In genomic region chr5:74304767-74305166, GRCm38 (mm10) we compare ENCODE assay signal across 10 mouse cellular contexts.
DNase-seq lines count a peak whose midpoint lies in the region; ATAC-seq lines count a peak whose summit lies in the region.
"Had no signal": no experiment of that assay in that cellular context is flagged by ENCODE, and none has a peak within 500 bp of the region (broad histone marks: within the 10 kb centered on the region; RNA-seq: fewer than 3 reads in every experiment).

No protein-coding gene starts in this region.

- H3K4me1 ChIP-seq in heart, embryonic 10.5 days, result peaks cover 32% of the 10 kb centered on the region
- H3K4me1 ChIP-seq in midbrain, embryonic 10.5 days, result peaks cover 12% of the 10 kb centered on the region
- H3K4me1 ChIP-seq: midbrain, embryonic 15.5 days had no signal

- ATAC-seq in granulocyte monocyte progenitor cell, adult 5-6 weeks (replicated peaks; ENCODE audit: poor library complexity, severe bottlenecking), result no peak
- ATAC-seq: midbrain, embryonic 15.5 days had no signal

- no peak overlapping the region for H3K4me3 ChIP-seq in heart, embryonic 10.5 days
- no peak overlapping the region for H3K4me3 ChIP-seq in midbrain, embryonic 10.5 days
- H3K4me3 ChIP-seq: midbrain, embryonic 15.5 days had no signal

- no peaks in the 10 kb centered on the region for H3K9me3 ChIP-seq in heart, embryonic 10.5 days
- no peaks in the 10 kb centered on the region for H3K9me3 ChIP-seq in midbrain, embryonic 10.5 days (replicated peaks)
- H3K9me3 ChIP-seq: midbrain, embryonic 15.5 days had no signal

- no peaks in the 10 kb centered on the region for H3K36me3 ChIP-seq in heart, embryonic 10.5 days
- no peaks in the 10 kb centered on the region for H3K36me3 ChIP-seq in midbrain, embryonic 10.5 days
- H3K36me3 ChIP-seq: midbrain, embryonic 15.5 days had no signal

- DNase-seq in heart, adult 11 months, result peak; percentile 97
- DNase-seq in heart, embryonic 10.5 days (ENCODE audit: low spot score), result no peak
- peak; percentile 67 for DNase-seq in adrenal gland, postnatal 14 days
- DNase-seq in heart, postnatal 4 days, result peak; percentile 64
- DNase-seq in lung, postnatal 36 days, result peak; percentile 72
- DNase-seq in right cerebral cortex, postnatal 14 days, result no peak
- DNase-seq in midbrain, embryonic 10.5 days (ENCODE audit: low spot score), result no peak
- DNase-seq: right cerebral cortex, adult 18-20 months had no signal

- no peaks in the 10 kb centered on the region for H3K27me3 ChIP-seq in heart, embryonic 10.5 days (ENCODE audit: insufficient read depth, poor library complexity, severe bottlenecking)
- H3K27me3 ChIP-seq in midbrain, embryonic 10.5 days (ENCODE audit: low read depth, poor library complexity, severe bottlenecking), result no peaks in the 10 kb centered on the region
- H3K27me3 ChIP-seq: midbrain, embryonic 15.5 days had no signal

- WGBS in heart, embryonic 10.5 days, result 67% methylated on average over 4 of the region's 4 CpGs
- WGBS in midbrain, embryonic 10.5 days, result 83% methylated on average over 4 of the region's 4 CpGs

- H3K27ac ChIP-seq in heart, embryonic 10.5 days, result no peak overlapping the region
- H3K27ac ChIP-seq in midbrain, embryonic 10.5 days (replicated peaks), result no peak overlapping the region
- H3K27ac ChIP-seq: midbrain, embryonic 15.5 days had no signal

Comparison
In these comparisons a context has a peak if more than half of its experiments do, and no peak if none do; other contexts are left out.
1. DNase-seq: peak in heart, adult 11 months (single experiment), adrenal gland, postnatal 14 days (single experiment), heart, postnatal 4 days (single experiment) and lung, postnatal 36 days (single experiment); none in heart, embryonic 10.5 days (single experiment), right cerebral cortex, postnatal 14 days (single experiment) and midbrain, embryonic 10.5 days (single experiment).